19 mouse cellular contexts compared by ENCODE assay signal in the genomic region with DNA sequence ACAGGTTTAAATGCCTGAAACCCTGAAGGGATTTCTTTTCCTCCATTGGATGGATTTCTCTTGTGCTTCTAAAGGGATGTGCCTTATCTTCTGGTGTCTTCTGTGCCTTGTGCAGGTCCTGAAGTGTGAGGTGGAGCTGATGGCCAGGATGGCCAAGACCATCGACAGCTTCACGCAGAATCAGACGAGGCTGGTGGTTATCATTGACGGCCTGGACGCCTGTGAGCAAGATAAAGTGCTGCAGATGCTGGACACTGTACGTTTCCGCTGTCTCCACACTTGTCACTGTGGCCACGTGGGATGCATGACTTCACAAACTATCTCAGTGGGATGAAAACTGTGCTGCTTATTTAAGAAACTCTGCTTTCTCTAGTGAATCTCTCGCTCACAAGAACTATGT.
"Had no signal": no experiment of that assay in that cellular context is flagged by ENCODE, and none has a peak within 500 bp of the region (broad histone marks: within the 10 kb centered on the region; RNA-seq: fewer than 3 reads in every experiment).

No protein-coding gene starts in this region.

- H3K27ac ChIP-seq: limb, embryonic 10.5 days; limb, embryonic 13.5 days; neural tube, embryonic 12.5 days; neural tube, embryonic 15.5 days; stomach, embryonic 15.5 days had no signal

- DNase-seq: kidney, adult 18-20 months; kidney, adult 9 months; kidney, postnatal 14 days; kidney, postnatal 4 days; lung, adult 18-20 months; lung, postnatal 14 days; lung, postnatal 4 days; midbrain, embryonic 14.5 days; right cerebral cortex, adult 18-20 months; right cerebral cortex, postnatal 14 days; spleen, adult 18-20 months had no signal

- ATAC-seq: inflammation-experienced regulatory T-cells, adult 6 months; intestine, embryonic 16.5 days had no signal

- H3K27me3 ChIP-seq: limb, embryonic 13.5 days; neural tube, embryonic 12.5 days; neural tube, embryonic 15.5 days; stomach, embryonic 15.5 days had no signal

- H3K9me3 ChIP-seq: limb, embryonic 10.5 days; limb, embryonic 13.5 days; neural tube, embryonic 12.5 days; neural tube, embryonic 15.5 days; stomach, embryonic 15.5 days had no signal

- H3K9ac ChIP-seq: limb, embryonic 13.5 days; neural tube, embryonic 12.5 days; neural tube, embryonic 15.5 days; stomach, embryonic 15.5 days had no signal

- H3K4me1 ChIP-seq: limb, embryonic 13.5 days; neural tube, embryonic 12.5 days; neural tube, embryonic 15.5 days; stomach, embryonic 15.5 days had no signal

- H3K4me2 ChIP-seq: limb, embryonic 13.5 days; midbrain, embryonic 11.5 days; neural tube, embryonic 12.5 days; neural tube, embryonic 15.5 days; stomach, embryonic 15.5 days had no signal

- H3K4me3 ChIP-seq: limb, embryonic 10.5 days; limb, embryonic 13.5 days; neural tube, embryonic 12.5 days; neural tube, embryonic 15.5 days; stomach, embryonic 15.5 days had no signal
